Mouse (Mus musculus): ENCODE results near the gene Sgpp2. TPM values are rescaled to one million over a fixed set of nuclear protein-coding genes. Genes with fewer than 3 reads are reported as not detected.

Sgpp2 gene
- polyA plus RNA-seq, 1 experiment = 88.3 TPM

DNA sequence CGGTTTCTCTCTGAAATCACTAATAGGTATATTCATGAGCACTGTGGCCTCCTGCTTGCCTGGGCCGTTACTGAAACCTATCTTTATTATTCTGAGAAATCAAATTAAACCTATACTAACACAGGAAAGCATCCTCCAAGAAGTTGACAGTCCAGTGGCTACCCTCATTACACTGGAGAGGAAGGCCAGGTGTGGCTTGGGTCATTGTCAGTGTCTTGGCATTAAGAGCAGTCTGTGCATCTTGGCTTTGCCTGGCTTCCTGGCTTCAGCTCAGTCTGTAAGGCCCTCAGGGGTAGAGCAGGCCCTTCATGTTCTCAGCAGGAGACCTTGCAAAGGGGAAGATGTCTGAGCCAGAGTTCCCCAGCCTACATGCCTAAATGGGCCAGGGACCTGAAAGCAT, 99.3 kb downstream of the Sgpp2 start:
- Histone ChIP-seq H3K27me3 (ENCODE audit: control insufficient read depth, insufficient read depth, low read length) (no peaks in the 10 kb centered on the region), H3K4me3 (replicated peaks; ENCODE audit: insufficient read depth, low read depth, low read length) (no peak overlapping the region), H3K4me1 (ENCODE audit: control insufficient read depth, insufficient read depth, low read length) (peaks cover 8% of the 10 kb centered on the region; the same call in 1 of the 2 replicates), H3K27ac (ENCODE audit: insufficient read depth, low read length) (no peak overlapping the region)
- 78% methylated on average over 2 of the region's 2 CpGs for WGBS
- DNase-seq = peak in 1 of 2 experiments; percentile 18
- TF ChIP-seq CTCF (IDR thresholded peaks at IDR 0.05; ENCODE audit: borderline replicate concordance, insufficient read depth, low read depth, low read length) (no peak), POLR2A (IDR thresholded peaks at IDR 0.05; ENCODE audit: borderline replicate concordance, insufficient read depth, low read length) (no peak)

DNA sequence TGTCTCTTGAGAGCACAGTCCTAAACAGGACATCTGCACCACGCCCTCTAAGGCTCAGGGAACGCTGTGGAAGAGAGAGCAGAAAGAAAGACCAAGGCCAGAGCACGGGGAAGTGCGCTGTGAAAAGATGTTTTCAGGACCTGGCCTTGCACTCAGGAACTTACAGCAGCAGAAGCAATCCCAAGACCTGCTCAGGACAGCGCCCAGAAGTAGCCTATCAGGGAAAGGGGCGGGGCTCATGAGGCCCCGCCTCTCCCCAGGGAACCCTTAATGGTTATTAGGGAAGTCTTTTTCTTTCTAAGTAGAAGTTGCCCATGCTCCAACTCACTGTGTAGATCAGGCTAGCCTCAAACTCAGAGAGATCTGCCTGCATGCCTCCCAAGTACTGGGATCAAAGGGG, 102.5 kb downstream of the Sgpp2 start:
- DNase-seq = no peak
- no peak overlapping the region for H3K4me3 ChIP-seq (replicated peaks; ENCODE audit: insufficient read depth, low read depth, low read length)
- TF ChIP-seq CTCF (IDR thresholded peaks at IDR 0.05; ENCODE audit: borderline replicate concordance, insufficient read depth, low read depth, low read length) = no peak
- no peak for TF ChIP-seq POLR2A (IDR thresholded peaks at IDR 0.05; ENCODE audit: borderline replicate concordance, insufficient read depth, low read length)
- 50% methylated on average over 7 of the region's 7 CpGs for WGBS
- H3K27me3 ChIP-seq (ENCODE audit: control insufficient read depth, insufficient read depth, low read length) = no peaks in the 10 kb centered on the region
- H3K4me1 ChIP-seq (ENCODE audit: control insufficient read depth, insufficient read depth, low read length) = peaks cover 8% of the 10 kb centered on the region; the same call in 1 of the 2 replicates
- no peak overlapping the region for H3K27ac ChIP-seq (ENCODE audit: insufficient read depth, low read length)

DNA sequence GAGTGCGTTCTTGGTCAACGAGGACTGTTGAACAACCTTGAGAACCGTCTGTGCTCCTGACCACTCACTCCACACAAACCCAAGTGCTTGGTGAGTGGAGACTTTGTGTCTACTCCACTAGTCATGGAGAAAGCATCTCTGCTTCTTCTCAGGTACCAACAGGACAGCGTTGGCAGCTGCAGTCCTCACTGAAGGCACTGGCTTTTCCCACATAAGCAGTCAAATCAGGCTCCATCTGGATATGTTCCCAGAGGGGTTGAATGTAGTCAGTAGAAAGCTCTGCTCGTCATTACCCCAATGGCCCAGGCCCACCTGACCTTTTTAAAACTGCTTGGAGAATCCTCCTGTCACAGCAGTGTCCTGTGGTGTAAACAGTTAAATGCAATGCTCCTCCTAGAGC, 104.3 kb downstream of the Sgpp2 start:
- Histone ChIP-seq H3K27ac (ENCODE audit: insufficient read depth, low read length) (no peak overlapping the region), H3K4me1 (ENCODE audit: control insufficient read depth, insufficient read depth, low read length) (0 out of 2 replicates have a peak, but pooled peaks cover 2% of the 10 kb centered on the region), H3K4me3 (replicated peaks; ENCODE audit: insufficient read depth, low read depth, low read length) (no peak overlapping the region), H3K27me3 (ENCODE audit: control insufficient read depth, insufficient read depth, low read length) (no peaks in the 10 kb centered on the region)
- WGBS = 74% methylated on average over 5 of the region's 5 CpGs
- no peak for TF ChIP-seq POLR2A (IDR thresholded peaks at IDR 0.05; ENCODE audit: borderline replicate concordance, insufficient read depth, low read length)
- TF ChIP-seq CTCF (IDR thresholded peaks at IDR 0.05; ENCODE audit: borderline replicate concordance, insufficient read depth, low read depth, low read length) = no peak
- DNase-seq = peak in 1 of 2 experiments; percentile 7

GRCm38 (mm10) chr1:78417154-78417911, 107.2 kb downstream of the Sgpp2 start:
- no peaks in the 10 kb centered on the region for H3K27me3 ChIP-seq (ENCODE audit: control insufficient read depth, insufficient read depth, low read length)
- H3K27ac ChIP-seq (ENCODE audit: insufficient read depth, low read length) = no peak overlapping the region
- no peak overlapping the region for H3K4me3 ChIP-seq (replicated peaks; ENCODE audit: insufficient read depth, low read depth, low read length)
- TF ChIP-seq CTCF (IDR thresholded peaks at IDR 0.05; ENCODE audit: borderline replicate concordance, insufficient read depth, low read depth, low read length) (no peak), POLR2A (IDR thresholded peaks at IDR 0.05; ENCODE audit: borderline replicate concordance, insufficient read depth, low read length) (no peak)
- H3K4me1 ChIP-seq (ENCODE audit: control insufficient read depth, insufficient read depth, low read length) = no peaks in the 10 kb centered on the region
- WGBS = 93% methylated on average over 9 of the region's 9 CpGs
- peak in 1 of 2 experiments; percentile 5 for DNase-seq

- H3K27me3 ChIP-seq (ENCODE audit: control insufficient read depth, insufficient read depth, low read length) = no peaks in the 10 kb centered on the region
- 44% methylated on average over 4 of the region's 4 CpGs for WGBS
- no peak overlapping the region for H3K27ac ChIP-seq (ENCODE audit: insufficient read depth, low read length)
- no peaks in the 10 kb centered on the region for H3K4me1 ChIP-seq (ENCODE audit: control insufficient read depth, insufficient read depth, low read length)
- peak; percentile 74 to 86 for DNase-seq
- H3K4me3 ChIP-seq (replicated peaks; ENCODE audit: insufficient read depth, low read depth, low read length) = no peak overlapping the region
- TF ChIP-seq POLR2A (IDR thresholded peaks at IDR 0.05; ENCODE audit: borderline replicate concordance, insufficient read depth, low read length) = no peak
- TF ChIP-seq CTCF (IDR thresholded peaks at IDR 0.05; ENCODE audit: borderline replicate concordance, insufficient read depth, low read depth, low read length) = peak; percentile 77
Observed at GRCm38 (mm10) chr1:78419593-78419992, 109.4 kb downstream of the Sgpp2 start.

DNA sequence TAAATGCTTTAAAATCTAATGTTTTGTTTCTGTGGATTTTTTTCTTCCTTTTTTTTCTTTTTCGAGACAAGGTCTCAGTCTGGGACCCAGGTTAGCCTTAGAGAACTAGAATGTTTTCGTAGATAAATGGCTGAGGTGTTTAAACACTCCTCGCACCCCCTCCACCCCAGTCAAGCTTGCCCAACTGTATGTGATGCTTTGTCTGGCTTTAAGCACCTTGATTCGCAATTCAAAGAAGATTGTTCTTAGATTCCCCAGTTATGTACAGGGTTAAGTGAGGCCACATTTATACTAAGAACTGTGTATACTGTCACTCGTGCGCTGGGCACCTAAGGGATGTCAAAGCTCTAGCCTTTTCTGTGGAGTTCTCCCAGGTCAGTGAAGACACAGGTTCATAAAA, 110.1 kb downstream of the Sgpp2 start:
- H3K4me1 ChIP-seq (ENCODE audit: control insufficient read depth, insufficient read depth, low read length) = no peaks in the 10 kb centered on the region
- no peaks in the 10 kb centered on the region for H3K27me3 ChIP-seq (ENCODE audit: control insufficient read depth, insufficient read depth, low read length)
- 93% methylated on average over 6 of the region's 6 CpGs for WGBS
- DNase-seq = no peak
- no peak overlapping the region for H3K4me3 ChIP-seq (replicated peaks; ENCODE audit: insufficient read depth, low read depth, low read length)
- H3K27ac ChIP-seq (ENCODE audit: insufficient read depth, low read length) = no peak overlapping the region
- no peak for TF ChIP-seq CTCF (IDR thresholded peaks at IDR 0.05; ENCODE audit: borderline replicate concordance, insufficient read depth, low read depth, low read length)
- TF ChIP-seq POLR2A (IDR thresholded peaks at IDR 0.05; ENCODE audit: borderline replicate concordance, insufficient read depth, low read length) = no peak

DNA sequence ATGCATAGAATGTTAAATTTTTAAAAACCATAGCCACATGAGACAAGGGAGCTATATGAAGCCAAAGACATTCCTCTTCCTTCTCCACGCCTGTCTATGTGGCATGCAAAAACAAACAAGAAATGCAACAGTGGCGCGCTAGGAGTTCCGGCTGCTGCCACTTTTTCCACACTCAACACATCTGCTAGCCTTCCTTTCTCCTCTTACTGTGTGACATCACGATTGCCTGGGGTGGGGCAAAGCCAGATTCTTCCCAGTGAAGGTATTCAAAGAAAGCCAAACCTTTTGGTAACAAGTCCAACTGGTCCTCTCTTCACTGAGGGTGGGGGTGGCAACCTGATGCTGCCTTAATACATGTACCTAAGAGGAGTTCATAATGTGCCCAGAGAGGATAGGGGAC, 111.6 kb downstream of the Sgpp2 start:
- Histone ChIP-seq H3K27ac (ENCODE audit: insufficient read depth, low read length) (no peak overlapping the region), H3K4me3 (replicated peaks; ENCODE audit: insufficient read depth, low read depth, low read length) (no peak overlapping the region), H3K4me1 (ENCODE audit: control insufficient read depth, insufficient read depth, low read length) (peaks cover 3% of the 10 kb centered on the region; the same call in 1 of the 2 replicates), H3K27me3 (ENCODE audit: control insufficient read depth, insufficient read depth, low read length) (no peaks in the 10 kb centered on the region)
- WGBS = 92% methylated on average over 5 of the region's 5 CpGs
- no peak for DNase-seq
- TF ChIP-seq POLR2A (IDR thresholded peaks at IDR 0.05; ENCODE audit: borderline replicate concordance, insufficient read depth, low read length) = no peak
- TF ChIP-seq CTCF (IDR thresholded peaks at IDR 0.05; ENCODE audit: borderline replicate concordance, insufficient read depth, low read depth, low read length) = no peak

GRCm38 (mm10) chr1:78422576-78422975, 112.4 kb downstream of the Sgpp2 start:
- no peaks in the 10 kb centered on the region for H3K27me3 ChIP-seq (ENCODE audit: control insufficient read depth, insufficient read depth, low read length)
- H3K27ac ChIP-seq (ENCODE audit: insufficient read depth, low read length) = no peak overlapping the region
- TF ChIP-seq CTCF (IDR thresholded peaks at IDR 0.05; ENCODE audit: borderline replicate concordance, insufficient read depth, low read depth, low read length) (no peak), POLR2A (IDR thresholded peaks at IDR 0.05; ENCODE audit: borderline replicate concordance, insufficient read depth, low read length) (no peak)
- H3K4me1 ChIP-seq (ENCODE audit: control insufficient read depth, insufficient read depth, low read length) = peaks cover 3% of the 10 kb centered on the region; the same call in 1 of the 2 replicates
- no peak overlapping the region for H3K4me3 ChIP-seq (replicated peaks; ENCODE audit: insufficient read depth, low read depth, low read length)
- DNase-seq = no peak
- 68% methylated on average over 2 of the region's 2 CpGs for WGBS
